In genomic region chr14:27226288-27226687, GRCm38 (mm10) we compare ENCODE assay signal across 23 mouse cellular contexts.
A peak's percentile ranks its signal among the peaks of the same experiment; 100 is the strongest.
DNase-seq lines count a peak whose midpoint lies in the region; ATAC-seq and TF ChIP-seq lines count a peak whose summit lies in the region.
"Had no signal": no experiment of that assay in that cellular context is flagged by ENCODE, and none has a peak within 500 bp of the region (broad histone marks: within the 10 kb centered on the region; RNA-seq: fewer than 3 reads in every experiment).

No protein-coding gene starts in this region.

- H3K4me2 ChIP-seq in kidney, embryonic 16.5 days (replicated peaks; ENCODE audit: low read depth, low read length): no peak overlapping the region
- H3K4me2 ChIP-seq: embryonic facial prominence, embryonic 12.5 days; forebrain, embryonic 13.5 days had no signal

- peak; percentile 81 for DNase-seq in heart, adult 11 months
- no peak for DNase-seq in heart, postnatal 10 days
- peak; percentile 50 for DNase-seq in kidney, adult 2 months
- DNase-seq in kidney, adult 11 months: no peak
- peak; percentile 45 to 50 for DNase-seq in kidney, postnatal 36 days
- DNase-seq in induced T-regulatory cell, adult 2 months (ENCODE audit: low read depth): peak; percentile 21
- DNase-seq: adrenal gland, adult 8-10 months; adrenal gland, postnatal 14 days; B cell, adult 2 months; cerebellum, adult 11-12 months; cerebellum, adult 2 months; cerebellum, adult 9-10 months; cerebellum, postnatal 10 days; cerebellum, postnatal 25 days had no signal

- TF ChIP-seq CTCF in kidney, adult 2 months (conservative IDR thresholded peaks at IDR 0.05; ENCODE audit: insufficient read depth, insufficient read length, low read depth, low read length): no peak

- intact Hi-C loops in heart, postnatal 10 days (cut with DNase I): loop anchor here (5.0 kb wide), 1 partner anchor 34 kb away; no protein-coding TSS in a partner anchor

- H3K27me3 ChIP-seq in kidney, adult 2 months (replicated peaks; ENCODE audit: control insufficient read depth, insufficient read depth, low read length): no peaks in the 10 kb centered on the region
- H3K27me3 ChIP-seq in kidney, embryonic 16.5 days (ENCODE audit: insufficient read depth, low read length): no peaks in the 10 kb centered on the region
- H3K27me3 ChIP-seq: CH12.LX; embryonic facial prominence, embryonic 12.5 days; forebrain, embryonic 13.5 days had no signal

- peaks cover 11% of the 10 kb centered on the region for H3K4me1 ChIP-seq in kidney, adult 2 months (ENCODE audit: control insufficient read depth, insufficient read depth, low read length)
- H3K4me1 ChIP-seq in kidney, embryonic 16.5 days (ENCODE audit: insufficient read depth, low read length): peaks cover 20% of the 10 kb centered on the region

- no peaks in the 10 kb centered on the region for H3K9me3 ChIP-seq in kidney, embryonic 16.5 days (ENCODE audit: low read length)
- H3K9me3 ChIP-seq: embryonic facial prominence, embryonic 10.5 days; embryonic facial prominence, embryonic 12.5 days; forebrain, embryonic 13.5 days; G1E had no signal

- 58% methylated on average over 3 of the region's 3 CpGs for WGBS in kidney, adult 2 months
- 69% methylated on average over 3 of the region's 3 CpGs for WGBS in kidney, embryonic 16.5 days

- ATAC-seq in kidney, embryonic 16.5 days (ENCODE audit: low FRiP score, low TSS enrichment): no peak
- ATAC-seq: activated CD4-positive, CD25-positive, alpha-beta regulatory T cell, adult 4 months; CD4-positive, CD25-positive, alpha-beta regulatory T cell, adult 4 months; forebrain, embryonic 13.5 days; Patski had no signal

- no peak overlapping the region for H3K9ac ChIP-seq in kidney, embryonic 16.5 days (replicated peaks; ENCODE audit: low read length)
- H3K9ac ChIP-seq: embryonic facial prominence, embryonic 12.5 days; forebrain, embryonic 13.5 days had no signal

- H3K4me3 ChIP-seq in kidney, adult 2 months (ENCODE audit: insufficient read depth, low read depth, low read length): no peak overlapping the region
- H3K4me3 ChIP-seq in kidney, embryonic 16.5 days (ENCODE audit: low read length): no peak overlapping the region
- H3K4me3 ChIP-seq: embryonic facial prominence, embryonic 10.5 days; embryonic facial prominence, embryonic 12.5 days; forebrain, embryonic 13.5 days had no signal

- no peaks in the 10 kb centered on the region for H3K36me3 ChIP-seq in kidney, adult 2 months (ENCODE audit: control insufficient read depth, insufficient read depth, low read length)
- no peaks in the 10 kb centered on the region for H3K36me3 ChIP-seq in kidney, embryonic 16.5 days (ENCODE audit: insufficient read depth, low read length)
- H3K36me3 ChIP-seq: embryonic facial prominence, embryonic 10.5 days; embryonic facial prominence, embryonic 12.5 days; G1E had no signal

- no peak for TF ChIP-seq POLR2A in kidney, adult 2 months (IDR thresholded peaks at IDR 0.05; ENCODE audit: low read depth, low read length)

- no peak overlapping the region for H3K27ac ChIP-seq in kidney, adult 2 months (ENCODE audit: insufficient read depth, low read depth, low read length)
- no peak overlapping the region for H3K27ac ChIP-seq in kidney, embryonic 16.5 days (ENCODE audit: low read length)
- H3K27ac ChIP-seq: embryonic facial prominence, embryonic 10.5 days; embryonic facial prominence, embryonic 12.5 days; forebrain, embryonic 13.5 days had no signal

Comparison
In these comparisons a context has a peak if more than half of its experiments do, and no peak if none do; other contexts are left out.
1. DNase-seq: peak in heart, adult 11 months (single experiment), kidney, adult 2 months (single experiment), kidney, postnatal 36 days (2 of 2) and induced T-regulatory cell, adult 2 months (single experiment); none in heart, postnatal 10 days (0 of 2) and kidney, adult 11 months (single experiment).